Mouse (Mus musculus) c-Kit-positive CD71-positive TER-119-positive erythroid progenitor cells, embryonic 14.5 days (primary cell): ENCODE data around the gene BC055324.
A peak's percentile ranks its signal among the peaks of the same experiment; 100 is the strongest.
"Not testable (repeated sequence)": the region's sequence is repeated elsewhere in the genome, so short reads cannot be mapped to it uniquely, and the experiment has no call there.

ENCODE experiments used
- DNase-seq: peaks from one replicate; pipeline ENCODE4 v3.0.0-alpha.2; 2013; ENCODE audit warnings: low spot score

Gene BC055324

GRCm38 (mm10) chr1:163994721-163995608, at the start of gene BC055324, which contains the start of gene Mettl18:
BC055324 (minus strand) TSS chr1:163994796.
Mettl18 (plus strand) TSS chr1:163994889.
- DNase-seq, result peak; percentile 92

GRCm38 (mm10) chr1:164043549-164043948, 49.0 kb upstream of the BC055324 start:
- DNase-seq, result no peak

GRCm38 (mm10) chr1:164040385-164041135, 46.0 kb upstream of the BC055324 start:
- DNase-seq, result no peak

GRCm38 (mm10) chr1:164027416-164027815, 32.8 kb upstream of the BC055324 start:
- DNase-seq, result peak; percentile 12

- no peak for DNase-seq
Observed at GRCm38 (mm10) chr1:164025685-164026084, 31.1 kb upstream of the BC055324 start.

GRCm38 (mm10) chr1:164022106-164022505, 27.5 kb upstream of the BC055324 start:
- DNase-seq, result not testable (repeated sequence)

GRCm38 (mm10) chr1:164020746-164021145, 26.1 kb upstream of the BC055324 start:
- not testable (repeated sequence) for DNase-seq

- DNase-seq, result no peak
Observed at GRCm38 (mm10) chr1:164019789-164020188, 25.2 kb upstream of the BC055324 start.

GRCm38 (mm10) chr1:164018221-164018896, 23.8 kb upstream of the BC055324 start:
- DNase-seq, result no peak

GRCm38 (mm10) chr1:164014616-164015015, 20.0 kb upstream of the BC055324 start:
- DNase-seq, result no peak

GRCm38 (mm10) chr1:164009235-164009634, 14.6 kb upstream of the BC055324 start:
- peak; percentile 7 for DNase-seq

- no peak for DNase-seq
Observed at GRCm38 (mm10) chr1:164004311-164004710, 9.7 kb upstream of the BC055324 start.

- no peak for DNase-seq
Observed at GRCm38 (mm10) chr1:164001831-164002452, 7.3 kb upstream of the BC055324 start.

- no peak for DNase-seq
Observed at GRCm38 (mm10) chr1:163995609-163995913, 965 bp upstream of the BC055324 start.

- no peak for DNase-seq
Observed at GRCm38 (mm10) chr1:163994173-163994720, 349 bp downstream of the BC055324 start.

- no peak for DNase-seq
Observed at GRCm38 (mm10) chr1:163992371-163992770, 2.2 kb downstream of the BC055324 start.

GRCm38 (mm10) chr1:163976515-163976914, 18.1 kb downstream of the BC055324 start:
- no peak for DNase-seq

GRCm38 (mm10) chr1:163975088-163975487, 19.5 kb downstream of the BC055324 start:
- no peak for DNase-seq

GRCm38 (mm10) chr1:163974471-163974870, 20.1 kb downstream of the BC055324 start:
- DNase-seq, result no peak

- no peak for DNase-seq
Observed at GRCm38 (mm10) chr1:163964008-163964689, 30.4 kb downstream of the BC055324 start.

GRCm38 (mm10) chr1:163958036-163958435, 36.6 kb downstream of the BC055324 start:
- DNase-seq, result no peak
